Mouse (Mus musculus) MEL (cell line): ENCODE measurements around the gene BB287469. TPM values are rescaled to one million over a fixed set of nuclear protein-coding genes. Genes with fewer than 3 reads are reported as not detected.
"Not testable (repeated sequence)": the region's sequence is repeated elsewhere in the genome, so short reads cannot be mapped to it uniquely, and the experiment has no call there.

Experiments used
- DNase-seq: peaks from one replicate; pipeline ENCODE4 v3.0.0; 2011; ENCODE audit warnings: low read depth, low spot score
- H3K27ac ChIP-seq: 2 replicates; pipeline ENCODE4 v1.5.1; 2012; ENCODE audit warnings: low read depth, mild to moderate bottlenecking, control low read depth, low read length, moderate library complexity; ENCODE audit not compliant: control insufficient read depth
- H3K27me3 ChIP-seq, 2 experiments: fragments of 150-350 bp in 1 of 2; sonication (generic) in 1 of 2; 2 replicates each; pipeline ENCODE4 v1.6.1; 2012; ENCODE audit warnings: low read length in 2 of 2, mild to moderate bottlenecking in 2 of 2, improper control_type of control experiment in 1 of 2, moderate library complexity in 1 of 2; ENCODE audit not compliant: insufficient read depth in 2 of 2, control insufficient read depth in 1 of 2
- H3K36me3 ChIP-seq, 2 experiments: 2 replicates each; pipeline ENCODE4 v1.6.1; 2012 to 2014; ENCODE audit warnings: low read length in 2 of 2, improper control_type of control experiment in 1 of 2, inconsistent platforms in 1 of 2, mild to moderate bottlenecking in 1 of 2; ENCODE audit not compliant: insufficient read depth in 2 of 2, control insufficient read depth in 1 of 2
- H3K4me1 ChIP-seq, 2 experiments: fragments of 150-350 bp in 1 of 2; sonication (generic) in 1 of 2; 2 replicates each; pipeline ENCODE4 v1.6.1; 2012; ENCODE audit warnings: low read length in 2 of 2, improper control_type of control experiment in 1 of 2, mild to moderate bottlenecking in 1 of 2; ENCODE audit not compliant: insufficient read depth in 2 of 2, control insufficient read depth in 1 of 2
- H3K4me3 ChIP-seq, 2 experiments: fragments of 150-350 bp in 1 of 2; sonication (generic) in 1 of 2; 2 replicates each; pipeline ENCODE4 v1.5.1; 2012; ENCODE audit warnings: low read depth in 2 of 2, low read length in 2 of 2, mild to moderate bottlenecking in 2 of 2, moderate library complexity in 2 of 2, control low read depth in 1 of 2, improper control_type of control experiment in 1 of 2; ENCODE audit not compliant: control insufficient read depth in 1 of 2, insufficient read depth in 1 of 2
- H3K79me2 ChIP-seq: 2 replicates; pipeline ENCODE4 v1.6.1; 2012; ENCODE audit warnings: mild to moderate bottlenecking, low read length, moderate library complexity; ENCODE audit not compliant: control insufficient read depth, poor library complexity, insufficient read depth
- H3K9ac ChIP-seq: 2 replicates; pipeline ENCODE4 v1.6.1; 2012; ENCODE audit warnings: low read depth, mild to moderate bottlenecking, control low read depth, low read length, moderate library complexity; ENCODE audit not compliant: control insufficient read depth, poor library complexity, severe bottlenecking
- H3K9me3 ChIP-seq: fragments of 150-350 bp; sonication (generic); replicated peaks from 2 replicates; pipeline ENCODE4 v1.6.1; 2012; ENCODE audit warnings: mild to moderate bottlenecking, low read length, improper control_type of control experiment, moderate library complexity; ENCODE audit not compliant: insufficient read depth
- CHD2 ChIP-seq: IDR thresholded peaks from 2 replicates; pipeline ENCODE4 v1.6.1; 2011; ENCODE audit warnings: low read length, improper control_type of control experiment
- EP300 ChIP-seq, 2 experiments: IDR thresholded peaks; 2 replicates each; pipeline ENCODE4 v1.6.1; 2011; ENCODE audit warnings: improper control_type of control experiment in 2 of 2, low read length in 2 of 2, low read depth in 1 of 2, mild to moderate bottlenecking in 1 of 2
- ETS1 ChIP-seq: IDR thresholded peaks from 2 replicates; pipeline ENCODE4 v1.6.1; 2012; ENCODE audit warnings: low read depth, mild to moderate bottlenecking, inconsistent platforms, low read length, improper control_type of control experiment, moderate library complexity
- GATA1 ChIP-seq: IDR thresholded peaks from 2 replicates; pipeline ENCODE4 v1.6.1; 2011; ENCODE audit warnings: low read depth, low read length, improper control_type of control experiment
- MYB ChIP-seq: IDR thresholded peaks from 2 replicates; pipeline ENCODE4 v1.6.1; 2011; ENCODE audit warnings: mild to moderate bottlenecking, low read depth, low read length, improper control_type of control experiment
- RCOR1 ChIP-seq: IDR thresholded peaks from 2 replicates; pipeline ENCODE4 v1.6.1; 2012; ENCODE audit warnings: low read depth, mild to moderate bottlenecking, inconsistent platforms, low read length, improper control_type of control experiment
- SIN3A ChIP-seq: IDR thresholded peaks from 2 replicates; pipeline ENCODE4 v1.6.1; 2012; ENCODE audit warnings: low read length, improper control_type of control experiment, inconsistent platforms
- TAL1 ChIP-seq: IDR thresholded peaks from 2 replicates; pipeline ENCODE4 v1.6.1; 2012; ENCODE audit warnings: mild to moderate bottlenecking, inconsistent platforms, low read length, moderate library complexity, mixed read lengths
- TBP ChIP-seq: IDR thresholded peaks from 2 replicates; pipeline ENCODE4 v1.8.0; 2011; ENCODE audit warnings: low read depth, low read length, improper control_type of control experiment
- TCF12 ChIP-seq: IDR thresholded peaks from 2 replicates; pipeline ENCODE4 v1.6.1; 2014; ENCODE audit warnings: low read depth, mild to moderate bottlenecking, inconsistent platforms, low read length, improper control_type of control experiment, moderate library complexity
- polyA plus RNA-seq, 2 experiments: library from polyadenylated mRNA; stranded (reverse) in 1 of 2; unstranded in 1 of 2; fragments of >175 nt in 1 of 2; fragments of >200 nt in 1 of 2; gene quantifications; 2 replicates each; pipeline versions ENCODE4 v1.2.1 to v1.2.4; 2012; ENCODE audit warnings: low replicate concordance in 2 of 2, low read depth in 1 of 2; ENCODE audit not compliant: insufficient read length in 2 of 2, insufficient read depth in 1 of 2, missing spikeins in 1 of 2
- total RNA-seq: library from RNA; depleted of rRNA; stranded (reverse); fragments of 300-350 nt; gene quantifications from 2 replicates; pipeline ENCODE4 v1.2.3, GENCODE M21; 2012

The BB287469 gene
- total and polyA plus RNA-seq, 3 experiments, result not detected

- TF ChIP-seq TCF12 (peak; percentile 74), TAL1 (peak; percentile 67), MYB (peak; percentile 65; the same call in 1 of the 2 replicates), TBP (0 out of 2 replicates have a peak, but pooled peaks have one; percentile 22), RCOR1 (peak; percentile 57; the same call in 1 of the 2 replicates), ETS1 (peak; percentile 62), EP300 (IDR thresholded peaks at IDR 0.05; ENCODE audit: low read depth in 1 of 2, low read length in 2 of 2) (peak; percentile 76 to 86), CHD2 (peak; percentile 46; the same call in 1 of the 2 replicates), SIN3A (peak; percentile 64), GATA1 (peak; percentile 71)
- TF ChIP-seq, all 39 proteins: peak for 10; not testable (repeated sequence) for 29
- H3K27ac ChIP-seq, result peak overlapping the region; percentile 84
- DNase-seq, result peak; percentile 83
Measured at GRCm38 (mm10) chr12:87856067-87856466, 39.7 kb downstream of the BB287469 start.

GRCm38 (mm10) chr12:87861740-87862692, 45.6 kb downstream of the BB287469 start:
- peak; percentile 10 for DNase-seq

More at GRCm38 (mm10) chr12:87856067-87856466, 39.7 kb downstream of the BB287469 start:
- peaks cover 12 to 13% of the 10 kb centered on the region in 2 experiments for H3K4me1 ChIP-seq
- peaks cover 0 to 12% of the 10 kb centered on the region in 2 experiments; a peak in 2 of 4 replicates for H3K36me3 ChIP-seq
- H3K27me3 ChIP-seq, H3K79me2 ChIP-seq, H3K9me3 ChIP-seq, H3K9ac ChIP-seq, H3K4me3 ChIP-seq: not testable (repeated sequence)

GRCm38 (mm10) chr12:87863638-87864037, 47.3 kb downstream of the BB287469 start:
- H3K9ac ChIP-seq, H3K27ac ChIP-seq, H3K4me1 ChIP-seq, H3K36me3 ChIP-seq, H3K4me3 ChIP-seq, H3K9me3 ChIP-seq, H3K79me2 ChIP-seq, DNase-seq, H3K27me3 ChIP-seq: not testable (repeated sequence)

More at GRCm38 (mm10) chr12:87861740-87862692, 45.6 kb downstream of the BB287469 start:
- H3K27ac ChIP-seq, H3K36me3 ChIP-seq, H3K4me1 ChIP-seq, H3K4me3 ChIP-seq, H3K9me3 ChIP-seq, H3K9ac ChIP-seq, H3K27me3 ChIP-seq, H3K79me2 ChIP-seq: not testable (repeated sequence)
- 0 out of 4 replicates have a peak, but pooled peaks of 1 of the 2 experiments have one; percentile 24 for TF ChIP-seq EP300 (IDR thresholded peaks at IDR 0.05; ENCODE audit: low read depth in 1 of 2, low read length in 2 of 2)

GRCm38 (mm10) chr12:87864048-87864447, 47.7 kb downstream of the BB287469 start:
- not testable (repeated sequence) for H3K27me3 ChIP-seq, DNase-seq, H3K4me3 ChIP-seq, H3K79me2 ChIP-seq, H3K4me1 ChIP-seq, H3K9me3 ChIP-seq, H3K27ac ChIP-seq, H3K9ac ChIP-seq, H3K36me3 ChIP-seq
